Mouse (Mus musculus) small intestine, adult 2 months (tissue): ENCODE results near the gene 1700025G04Rik. TPM values are rescaled to one million over a fixed set of nuclear protein-coding genes. Genes with fewer than 3 reads are reported as not detected.

Source experiments
- H3K27ac ChIP-seq: fragments of 200-500 bp; 2 replicates; pipeline ENCODE4 v1.5.1; 2012; ENCODE audit warnings: low read depth, low read length, control low read depth, inconsistent platforms; ENCODE audit not compliant: insufficient read depth
- H3K27me3 ChIP-seq: fragments of 200-500 bp; 2 replicates; pipeline ENCODE4 v1.6.1; 2012; ENCODE audit warnings: mild to moderate bottlenecking, moderate library complexity, low read length, inconsistent platforms; ENCODE audit not compliant: control insufficient read depth, insufficient read depth
- H3K36me3 ChIP-seq: fragments of 200-500 bp; 2 replicates; pipeline ENCODE4 v1.6.1; 2012; ENCODE audit warnings: mild to moderate bottlenecking, low read length, control low read depth, inconsistent platforms; ENCODE audit not compliant: control insufficient read depth, insufficient read depth
- H3K4me1 ChIP-seq: fragments of 200-500 bp; 2 replicates; pipeline ENCODE4 v1.6.1; 2012; ENCODE audit warnings: low read length, inconsistent platforms, mixed read lengths; ENCODE audit not compliant: control insufficient read depth, insufficient read depth, insufficient read length
- H3K4me3 ChIP-seq: fragments of 200-500 bp; 2 replicates; pipeline ENCODE4 v1.5.1; 2012; ENCODE audit warnings: low read depth, mild to moderate bottlenecking, control low read depth, inconsistent platforms, low read length, moderate library complexity
- CTCF ChIP-seq: fragments of 200-500 bp; IDR thresholded peaks from 2 replicates; pipeline ENCODE4 v1.5.1; 2012; ENCODE audit warnings: low read depth, mild to moderate bottlenecking, control low read depth, inconsistent platforms, low read length, moderate library complexity, mixed read lengths; ENCODE audit not compliant: insufficient replicate concordance, insufficient read length; ENCODE audit errors: extremely low read depth
- POLR2A ChIP-seq: fragments of 200-500 bp; IDR thresholded peaks from 2 replicates; pipeline ENCODE4 v1.6.1; 2012; ENCODE audit warnings: low read depth, mild to moderate bottlenecking, control low read depth, inconsistent platforms, low read length, moderate library complexity
- WGBS: fragments of 180-500 bp; shearing (Covaris S2); methylation state at CpG from one replicate; pipeline ENCODE4 v1.1.7; 2018; 5-methylcytosine and 5-hydroxymethylcytosine counted together
- polyA plus RNA-seq: library from polyadenylated mRNA; depleted of rRNA; stranded (reverse); fragments of >200 nt; gene quantifications from 2 replicates; pipeline ENCODE4 v1.2.3, GENCODE M21; 2012

Gene 1700025G04Rik
- polyA plus RNA-seq, 1 experiment: 1.8 TPM

DNA sequence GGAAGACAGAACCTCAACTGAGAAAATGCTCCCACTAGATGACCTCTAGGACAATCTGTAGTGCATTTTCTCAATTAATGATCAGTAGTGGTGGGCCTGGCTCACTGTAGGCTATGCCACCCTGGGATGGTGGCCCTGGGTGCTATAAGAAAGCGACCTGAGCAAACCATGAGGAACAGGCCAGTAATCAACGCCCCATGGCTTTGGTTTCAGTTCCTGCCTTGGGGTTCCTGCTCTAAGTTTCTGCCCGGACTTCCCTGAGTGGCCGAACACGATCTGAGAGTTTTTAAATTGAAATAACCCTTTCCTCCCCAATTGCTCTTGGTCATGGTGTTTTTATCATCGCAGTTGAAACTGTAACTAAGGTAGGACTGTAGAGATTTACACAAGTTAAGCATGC is 69.1 kb downstream of the 1700025G04Rik start:
- H3K27ac ChIP-seq: no peak overlapping the region
- no peak overlapping the region for H3K4me3 ChIP-seq
- no peak for TF ChIP-seq POLR2A
- no peak for TF ChIP-seq CTCF
- WGBS: 93% methylated on average over 6 of the region's 6 CpGs
- H3K27me3 ChIP-seq: no peaks in the 10 kb centered on the region
- H3K4me1 ChIP-seq: peaks cover 7% of the 10 kb centered on the region
- H3K36me3 ChIP-seq: no peaks in the 10 kb centered on the region

GRCm38 (mm10) chr1:152020070-152020469 is 69.9 kb downstream of the 1700025G04Rik start:
- Histone ChIP-seq H3K36me3 (no peaks in the 10 kb centered on the region), H3K27me3 (no peaks in the 10 kb centered on the region), H3K4me3 (no peak overlapping the region), H3K4me1 (peaks cover 5% of the 10 kb centered on the region), H3K27ac (no peak overlapping the region)
- TF ChIP-seq CTCF: no peak
- TF ChIP-seq POLR2A: no peak
- 62% methylated on average over 5 of the region's 5 CpGs for WGBS

- TF ChIP-seq CTCF (peak; percentile 6; the same call in 1 of the 2 replicates), POLR2A (no peak)
- Histone ChIP-seq H3K27ac (no peak overlapping the region), H3K4me1 (peaks cover 2% of the 10 kb centered on the region; the same call in 1 of the 2 replicates), H3K36me3 (no peaks in the 10 kb centered on the region), H3K27me3 (no peaks in the 10 kb centered on the region), H3K4me3 (no peak overlapping the region)
- WGBS: 47% methylated on average over 5 of the region's 5 CpGs
Observed at GRCm38 (mm10) chr1:152019196-152019595, 70.7 kb downstream of the 1700025G04Rik start.

- Histone ChIP-seq H3K27ac (no peak overlapping the region), H3K27me3 (no peaks in the 10 kb centered on the region)
- 78% methylated on average over 3 of the region's 3 CpGs for WGBS
Observed at GRCm38 (mm10) chr1:152018322-152018721, 71.6 kb downstream of the 1700025G04Rik start.

GRCm38 (mm10) chr1:152016663-152017062 is 73.3 kb downstream of the 1700025G04Rik start:
- TF ChIP-seq CTCF (no peak), POLR2A (no peak)
- peaks cover 2% of the 10 kb centered on the region; the same call in 1 of the 2 replicates for H3K4me1 ChIP-seq
- WGBS: 75% methylated on average over 3 of the region's 3 CpGs
- H3K36me3 ChIP-seq: no peaks in the 10 kb centered on the region
- no peaks in the 10 kb centered on the region for H3K27me3 ChIP-seq
- no peak overlapping the region for H3K4me3 ChIP-seq
- H3K27ac ChIP-seq: no peak overlapping the region

More at GRCm38 (mm10) chr1:152018322-152018721, 71.6 kb downstream of the 1700025G04Rik start:
- Histone ChIP-seq H3K36me3 (no peaks in the 10 kb centered on the region), H3K4me3 (no peak overlapping the region), H3K4me1 (peaks cover 2% of the 10 kb centered on the region; the same call in 1 of the 2 replicates)
- no peak for TF ChIP-seq CTCF
- TF ChIP-seq POLR2A: no peak

- TF ChIP-seq POLR2A: no peak
- no peak for TF ChIP-seq CTCF
- Histone ChIP-seq H3K27ac (no peak overlapping the region), H3K4me1 (peaks cover 2% of the 10 kb centered on the region; the same call in 1 of the 2 replicates), H3K4me3 (no peak overlapping the region), H3K27me3 (no peaks in the 10 kb centered on the region), H3K36me3 (no peaks in the 10 kb centered on the region)
- WGBS: 74% methylated on average over 7 of the region's 7 CpGs
Observed at GRCm38 (mm10) chr1:152015555-152016125, 74.3 kb downstream of the 1700025G04Rik start.

DNA sequence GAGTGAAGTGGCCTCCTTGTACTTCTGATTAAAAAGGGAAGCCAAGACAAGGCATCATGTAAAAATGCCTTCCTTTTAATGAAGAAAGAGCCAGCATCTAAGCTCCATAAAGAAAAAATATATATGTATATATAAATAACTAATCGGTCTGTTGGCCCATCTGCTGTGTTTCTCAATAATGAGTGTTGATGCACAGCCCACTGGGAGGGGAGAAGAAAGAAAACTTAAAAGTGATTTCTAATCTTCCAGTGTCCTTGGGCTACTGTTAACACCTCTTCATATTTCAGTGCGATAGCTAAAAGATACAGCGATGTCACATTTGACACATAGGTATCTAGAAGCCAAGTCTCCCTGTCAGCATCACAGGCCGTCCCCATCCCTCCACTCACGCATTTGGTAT is 78.2 kb downstream of the 1700025G04Rik start:
- Histone ChIP-seq H3K4me3 (no peak overlapping the region), H3K27me3 (no peaks in the 10 kb centered on the region), H3K4me1 (peaks cover 2% of the 10 kb centered on the region; the same call in 1 of the 2 replicates), H3K27ac (no peak overlapping the region), H3K36me3 (no peaks in the 10 kb centered on the region)
- TF ChIP-seq POLR2A (no peak), CTCF (no peak)
- WGBS: 95% methylated on average over 5 of the region's 5 CpGs
